Mouse (Mus musculus) heart, embryonic 15.5 days (tissue): ENCODE measurements around the gene Mia2. TPM values are rescaled to one million over a fixed set of nuclear protein-coding genes. Genes with fewer than 3 reads are reported as not detected.

ENCODE experiments used
- microRNA-seq: library from miRNA; unstranded; fragments of <30 nt; microRNA quantifications from one replicate; pipeline ENCODE4, GENCODE M21; 2016
- polyA plus RNA-seq: library from polyadenylated mRNA; unstranded; fragments of >200 nt; fragmentation: Nextera tagmentation; extraction: Ambion mirVana; gene quantifications from 2 replicates; pipeline ENCODE4 v1.2.1, GENCODE M21; 2015

The Mia2 gene
- polyA plus RNA-seq, 1 experiment from 2014 or later = 39.6 TPM

Small RNAs within 50 kb of the gene (microRNA-seq; reads per million reads assigned to microRNA genes)
- gene Gm27284 = not detected

Other genes starting within 250 kb of the Mia2 start
- gene Sec23a, start 83.8 kb upstream of the Mia2 start, polyA plus RNA-seq = 57.8 and 63.2 TPM in 2 replicates
- 17.9 and 20.8 TPM in 2 replicates for gene Gemin2, start 82.4 kb upstream of the Mia2 start, polyA plus RNA-seq
- 83.2 and 85.5 TPM in 2 replicates for gene Trappc6b, start 34.3 kb upstream of the Mia2 start, polyA plus RNA-seq
- gene Pnn, start 28.9 kb upstream of the Mia2 start, polyA plus RNA-seq = 59.4 and 63.0 TPM in 2 replicates
- 5.1 and 5.3 TPM in 2 replicates for gene Fbxo33, start 123.9 kb downstream of the Mia2 start, polyA plus RNA-seq